Mouse (Mus musculus): ENCODE measurements around the gene Gmip.

GRCm38 (mm10) chr8:69870907-69871306 is 62.4 kb downstream of the Gmip start:
- TF ChIP-seq CTCF (conservative IDR thresholded peaks at IDR 0.05 in 1 of 2, IDR thresholded peaks at IDR 0.05 in 1 of 2; ENCODE audit: low read depth in 2 of 2, low read length in 2 of 2), result no peak
- TF ChIP-seq MYC (IDR thresholded peaks at IDR 0.05; ENCODE audit: low read depth, low read length), result no peak
- no peak for TF ChIP-seq RCOR1 (conservative IDR thresholded peaks at IDR 0.05; ENCODE audit: low read depth, low read length)
- no peak for TF ChIP-seq POLR2A (IDR thresholded peaks at IDR 0.05; ENCODE audit: low read depth, low read length)
- no peak for TF ChIP-seq EP300 (IDR thresholded peaks at IDR 0.05; ENCODE audit: low read length)
